12 mouse cellular contexts compared by ENCODE assay signal in the genomic region with DNA sequence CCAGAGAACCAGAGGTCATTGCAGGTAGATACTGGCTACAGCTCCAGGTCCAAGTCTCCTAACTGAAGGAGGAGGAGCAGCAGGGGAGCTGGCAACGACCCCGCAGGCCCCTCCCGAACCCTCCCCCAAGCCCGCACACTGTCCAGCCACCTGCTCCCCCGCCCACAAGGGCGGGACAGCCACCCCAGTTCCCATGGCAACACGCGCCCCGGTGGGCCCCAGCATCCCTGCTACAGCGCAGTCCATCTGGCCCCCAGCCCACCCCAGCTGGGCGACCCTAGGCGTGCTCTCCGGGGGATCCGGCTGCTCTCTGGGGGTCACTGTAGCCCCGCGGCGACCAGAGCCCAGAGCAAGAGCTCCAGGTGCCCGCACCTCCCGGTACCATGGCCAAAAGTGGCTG. TPM values are rescaled to one million over a fixed set of nuclear protein-coding genes. Genes with fewer than 3 reads are reported as not detected.
A peak's percentile ranks its signal among the peaks of the same experiment; 100 is the strongest.
DNase-seq lines count a peak whose midpoint lies in the region; ATAC-seq and TF ChIP-seq lines count a peak whose summit lies in the region.
"Had no signal": no experiment of that assay in that cellular context is flagged by ENCODE, and none has a peak within 500 bp of the region (broad histone marks: within the 10 kb centered on the region; RNA-seq: fewer than 3 reads in every experiment).

No protein-coding gene starts in this region.

- TF ChIP-seq POLR2A in ES-Bruce4 (IDR thresholded peaks at IDR 0.05; ENCODE audit: insufficient read depth, low read length) = no peak
- no peak for TF ChIP-seq POLR2A in limb, embryonic 14.5 days (IDR thresholded peaks at IDR 0.05; ENCODE audit: borderline replicate concordance, extremely low read depth, insufficient read depth, insufficient read length)

- peak overlapping the region; percentile 26 for H3K4me3 ChIP-seq in hindbrain, embryonic 10.5 days
- no peak overlapping the region for H3K4me3 ChIP-seq in hindbrain, embryonic 14.5 days (replicated peaks; ENCODE audit: low read length)
- peak overlapping the region; percentile 51 for H3K4me3 ChIP-seq in ES-Bruce4 (ENCODE audit: low read depth, low read length)
- no peak overlapping the region for H3K4me3 ChIP-seq in embryonic facial prominence, embryonic 11.5 days (ENCODE audit: low read depth, low read length)
- H3K4me3 ChIP-seq in limb, embryonic 14.5 days (replicated peaks; ENCODE audit: low read length) = no peak overlapping the region

- ATAC-seq in hindbrain, embryonic 14.5 days (ENCODE audit: low FRiP score) = no peak; the same call in 1 of the 2 replicates
- no peak; the same call in 1 of the 2 replicates for ATAC-seq in embryonic facial prominence, embryonic 11.5 days (replicated peaks; ENCODE audit: insufficient number of reproducible peaks, low FRiP score, low TSS enrichment, low read depth)
- ATAC-seq in limb, embryonic 14.5 days (ENCODE audit: low FRiP score, low read depth) = peak; percentile 10; the same call in 1 of the 2 replicates

- H3K9ac ChIP-seq in hindbrain, embryonic 14.5 days = no peak overlapping the region
- peak overlapping the region; percentile 29 for H3K9ac ChIP-seq in ES-Bruce4 (ENCODE audit: low read depth, poor library complexity, severe bottlenecking)
- peak overlapping the region; percentile 18; the same call in 1 of the 2 replicates for H3K9ac ChIP-seq in embryonic facial prominence, embryonic 11.5 days (replicated peaks; ENCODE audit: low read length)
- no peak overlapping the region for H3K9ac ChIP-seq in limb, embryonic 14.5 days (ENCODE audit: low read depth, low read length, severe bottlenecking)
- H3K9ac ChIP-seq: liver, embryonic 14.5 days had no signal

- DNase-seq in hindbrain, embryonic 10.5 days (ENCODE audit: low spot score) = peak; percentile 61
- no peak for DNase-seq in hindbrain, embryonic 14.5 days (ENCODE audit: low spot score)
- DNase-seq in embryonic facial prominence, embryonic 11.5 days (ENCODE audit: low spot score) = peak; percentile 43
- DNase-seq in limb, embryonic 14.5 days (ENCODE audit: low spot score) = no peak
- DNase-seq in right cerebral cortex, postnatal 36 days (ENCODE audit: low spot score in 2 of 2) = no peak
- DNase-seq in MN1 (ENCODE audit: low spot score) = no peak
- DNase-seq: adrenal gland, postnatal 10 days; cerebellum, adult 8-10 months; heart, postnatal 4 days; right cerebral cortex, adult 18-20 months had no signal

- H3K36me3 ChIP-seq in hindbrain, embryonic 10.5 days = no peaks in the 10 kb centered on the region
- no peaks in the 10 kb centered on the region for H3K36me3 ChIP-seq in hindbrain, embryonic 14.5 days (replicated peaks; ENCODE audit: control insufficient read depth, insufficient read depth)
- H3K36me3 ChIP-seq in ES-Bruce4 (ENCODE audit: control insufficient read depth, insufficient read depth, low read length, poor library complexity, severe bottlenecking) = no peaks in the 10 kb centered on the region
- H3K36me3 ChIP-seq in embryonic facial prominence, embryonic 11.5 days (replicated peaks; ENCODE audit: control insufficient read depth, insufficient read depth, low read depth, low read length) = no peaks in the 10 kb centered on the region
- H3K36me3 ChIP-seq in limb, embryonic 14.5 days (ENCODE audit: control insufficient read depth, insufficient read depth, low read length) = no peaks in the 10 kb centered on the region

- H3K4me1 ChIP-seq in hindbrain, embryonic 10.5 days (replicated peaks) = peaks cover 64% of the 10 kb centered on the region
- H3K4me1 ChIP-seq in hindbrain, embryonic 14.5 days (replicated peaks; ENCODE audit: control insufficient read depth, insufficient read depth, low read length) = peaks cover 22% of the 10 kb centered on the region
- peaks cover 8% of the 10 kb centered on the region for H3K4me1 ChIP-seq in ES-Bruce4 (ENCODE audit: control insufficient read depth, insufficient read depth, low read length)
- H3K4me1 ChIP-seq in embryonic facial prominence, embryonic 11.5 days (ENCODE audit: control insufficient read depth, insufficient read depth, low read length) = peaks cover 27% of the 10 kb centered on the region
- peaks cover 38% of the 10 kb centered on the region for H3K4me1 ChIP-seq in limb, embryonic 14.5 days (ENCODE audit: control insufficient read depth, insufficient read depth, low read length)

- H3K4me2 ChIP-seq in hindbrain, embryonic 14.5 days (replicated peaks) = no peak overlapping the region
- H3K4me2 ChIP-seq in embryonic facial prominence, embryonic 11.5 days (ENCODE audit: low read depth, low read length) = peak overlapping the region; percentile 32
- peak overlapping the region; percentile 13; the same call in 1 of the 2 replicates for H3K4me2 ChIP-seq in limb, embryonic 14.5 days (replicated peaks; ENCODE audit: low read depth, low read length, severe bottlenecking)

- 0 out of 2 replicates have a peak, but pooled peaks have one; percentile 39 for TF ChIP-seq EP300 in ES-Bruce4 (IDR thresholded peaks at IDR 0.05; ENCODE audit: insufficient read depth, low read depth, low read length)

- 5% methylated on average over 19 of the region's 19 CpGs for WGBS in hindbrain, embryonic 10.5 days
- 6% methylated on average over 19 of the region's 19 CpGs for WGBS in hindbrain, embryonic 14.5 days
- WGBS in embryonic facial prominence, embryonic 11.5 days = 7% methylated on average over 17 of the region's 19 CpGs
- WGBS in limb, embryonic 14.5 days = 4% methylated on average over 15 of the region's 19 CpGs

- TF ChIP-seq CTCF in ES-Bruce4 (IDR thresholded peaks at IDR 0.05; ENCODE audit: low read depth, low read length) = no peak

- H3K9me3 ChIP-seq in hindbrain, embryonic 10.5 days = no peaks in the 10 kb centered on the region
- H3K9me3 ChIP-seq in hindbrain, embryonic 14.5 days (ENCODE audit: control insufficient read depth, low read length) = no peaks in the 10 kb centered on the region
- no peaks in the 10 kb centered on the region for H3K9me3 ChIP-seq in ES-Bruce4 (replicated peaks; ENCODE audit: control insufficient read depth, insufficient read depth, low read length, poor library complexity, severe bottlenecking)
- no peaks in the 10 kb centered on the region for H3K9me3 ChIP-seq in embryonic facial prominence, embryonic 11.5 days (replicated peaks; ENCODE audit: control insufficient read depth, low read length)
- H3K9me3 ChIP-seq in limb, embryonic 14.5 days (ENCODE audit: control insufficient read depth, low read length) = no peaks in the 10 kb centered on the region

- no peaks in the 10 kb centered on the region for H3K27me3 ChIP-seq in hindbrain, embryonic 10.5 days (ENCODE audit: insufficient read depth, poor library complexity, severe bottlenecking)
- H3K27me3 ChIP-seq in hindbrain, embryonic 14.5 days (ENCODE audit: control insufficient read depth, insufficient read depth, low read length) = no peaks in the 10 kb centered on the region
- H3K27me3 ChIP-seq in ES-Bruce4 (ENCODE audit: control insufficient read depth, insufficient read depth, low read length, poor library complexity, severe bottlenecking) = no peaks in the 10 kb centered on the region
- H3K27me3 ChIP-seq in embryonic facial prominence, embryonic 11.5 days (ENCODE audit: control insufficient read depth, insufficient read depth, low read length) = no peaks in the 10 kb centered on the region
- no peaks in the 10 kb centered on the region for H3K27me3 ChIP-seq in limb, embryonic 14.5 days (ENCODE audit: control insufficient read depth, insufficient read depth, low read length)

- H3K27ac ChIP-seq in hindbrain, embryonic 10.5 days = peak overlapping the region; percentile 85
- no peak overlapping the region for H3K27ac ChIP-seq in hindbrain, embryonic 14.5 days
- peak overlapping the region; percentile 88 for H3K27ac ChIP-seq in ES-Bruce4 (ENCODE audit: insufficient read depth, low read length)
- H3K27ac ChIP-seq in embryonic facial prominence, embryonic 11.5 days (replicated peaks; ENCODE audit: low read depth, low read length) = peak overlapping the region; percentile 52
- no peak overlapping the region; the same call in 1 of the 2 replicates for H3K27ac ChIP-seq in limb, embryonic 14.5 days (replicated peaks; ENCODE audit: low read depth, low read length)
- H3K27ac ChIP-seq: liver, embryonic 14.5 days had no signal

RNA-seq across cellular contexts. Expression of gene Acot11, which starts 51.0 kb away (rescaled TPM):
- 1.8 and 2.2 TPM in 2 replicates for polyA plus RNA-seq in hindbrain, embryonic 10.5 days (2016; fragmentation: Nextera tagmentation; extraction: Ambion mirVana)
- polyA plus RNA-seq in hindbrain, embryonic 14.5 days (2014; fragmentation: Nextera tagmentation; extraction: Ambion mirVana) = 2.0 and 2.1 TPM in 2 replicates
- 3.8 and 4.7 TPM in 2 replicates for polyA plus RNA-seq in ES-Bruce4 (2011; ENCODE audit: insufficient read depth, insufficient read length, low read depth, missing spikeins)
- polyA plus RNA-seq in embryonic facial prominence, embryonic 11.5 days (2014; fragmentation: Nextera tagmentation; extraction: Ambion mirVana) = 1.1 and 1.2 TPM in 2 replicates
- polyA plus RNA-seq in limb, embryonic 14.5 days (2012; rRNA removed) = 6.1 and 6.7 TPM in 2 replicates
- polyA plus RNA-seq in limb, embryonic 14.5 days (2014; fragmentation: Nextera tagmentation; extraction: Ambion mirVana) = 3.7 and 4.3 TPM in 2 replicates

RNA-seq across cellular contexts. Expression of gene Ssbp3, which starts 54.7 kb away (rescaled TPM):
- 140 and 180 TPM in 2 replicates for polyA plus RNA-seq in hindbrain, embryonic 10.5 days (2016; fragmentation: Nextera tagmentation; extraction: Ambion mirVana)
- polyA plus RNA-seq in hindbrain, embryonic 14.5 days (2014; fragmentation: Nextera tagmentation; extraction: Ambion mirVana) = 93.0 and 100 TPM in 2 replicates
- 245 and 248 TPM in 2 replicates for polyA plus RNA-seq in ES-Bruce4 (2011; ENCODE audit: insufficient read depth, insufficient read length, low read depth, missing spikeins)
- polyA plus RNA-seq in embryonic facial prominence, embryonic 11.5 days (2014; fragmentation: Nextera tagmentation; extraction: Ambion mirVana) = 129 and 138 TPM in 2 replicates
- polyA plus RNA-seq in limb, embryonic 14.5 days (2012; rRNA removed) = 191 and 202 TPM in 2 replicates
- polyA plus RNA-seq in limb, embryonic 14.5 days (2014; fragmentation: Nextera tagmentation; extraction: Ambion mirVana) = 94.3 and 115 TPM in 2 replicates

Comparison
In these comparisons a context has a peak if more than half of its experiments do, and no peak if none do; other contexts are left out.
1. DNase-seq: peak in hindbrain, embryonic 10.5 days (single experiment) and embryonic facial prominence, embryonic 11.5 days (single experiment); none in hindbrain, embryonic 14.5 days (single experiment), limb, embryonic 14.5 days (single experiment), right cerebral cortex, postnatal 36 days (0 of 2) and MN1 (single experiment).
2. H3K27ac ChIP-seq: peak in hindbrain, embryonic 10.5 days (single experiment), ES-Bruce4 (single experiment) and embryonic facial prominence, embryonic 11.5 days (single experiment); none in hindbrain, embryonic 14.5 days (single experiment) and limb, embryonic 14.5 days (single experiment).
3. H3K4me3 ChIP-seq: peak in hindbrain, embryonic 10.5 days (single experiment) and ES-Bruce4 (single experiment); none in hindbrain, embryonic 14.5 days (single experiment), embryonic facial prominence, embryonic 11.5 days (single experiment) and limb, embryonic 14.5 days (single experiment).
4. H3K9ac ChIP-seq: peak in ES-Bruce4 (single experiment) and embryonic facial prominence, embryonic 11.5 days (single experiment); none in hindbrain, embryonic 14.5 days (single experiment) and limb, embryonic 14.5 days (single experiment).